Mouse (Mus musculus): ENCODE data around the gene Pcgf3. TPM values are rescaled to one million over a fixed set of nuclear protein-coding genes. Genes with fewer than 3 reads are reported as not detected.

Gene Pcgf3
- polyA plus RNA-seq, 1 experiment: 48.4 TPM

- TF ChIP-seq CTCF (IDR thresholded peaks at IDR 0.05; ENCODE audit: borderline replicate concordance, extremely low read depth, insufficient read depth, insufficient read length) (no peak), POLR2A (IDR thresholded peaks at IDR 0.05; ENCODE audit: borderline replicate concordance, extremely low read depth, insufficient read depth, insufficient read length, poor library complexity, severe bottlenecking) (no peak)
- no peak for DNase-seq (ENCODE audit: low read depth)
Measured at GRCm38 (mm10) chr5:108521016-108521415, 60.0 kb downstream of the Pcgf3 start.

GRCm38 (mm10) chr5:108521896-108522295 is 60.9 kb downstream of the Pcgf3 start:
- no peak for TF ChIP-seq POLR2A (IDR thresholded peaks at IDR 0.05; ENCODE audit: borderline replicate concordance, extremely low read depth, insufficient read depth, insufficient read length, poor library complexity, severe bottlenecking)
- TF ChIP-seq CTCF (IDR thresholded peaks at IDR 0.05; ENCODE audit: borderline replicate concordance, extremely low read depth, insufficient read depth, insufficient read length): no peak

GRCm38 (mm10) chr5:108522597-108522996 is 61.6 kb downstream of the Pcgf3 start:
- TF ChIP-seq CTCF (IDR thresholded peaks at IDR 0.05; ENCODE audit: borderline replicate concordance, extremely low read depth, insufficient read depth, insufficient read length) (no peak), POLR2A (IDR thresholded peaks at IDR 0.05; ENCODE audit: borderline replicate concordance, extremely low read depth, insufficient read depth, insufficient read length, poor library complexity, severe bottlenecking) (no peak)
- DNase-seq (ENCODE audit: low read depth): no peak

More at GRCm38 (mm10) chr5:108521896-108522295, 60.9 kb downstream of the Pcgf3 start:
- no peak for DNase-seq (ENCODE audit: low read depth)

GRCm38 (mm10) chr5:108534188-108534587 is 73.2 kb downstream of the Pcgf3 start:
- DNase-seq (ENCODE audit: low read depth): no peak
- TF ChIP-seq POLR2A (IDR thresholded peaks at IDR 0.05; ENCODE audit: borderline replicate concordance, extremely low read depth, insufficient read depth, insufficient read length, poor library complexity, severe bottlenecking) (no peak), CTCF (IDR thresholded peaks at IDR 0.05; ENCODE audit: borderline replicate concordance, extremely low read depth, insufficient read depth, insufficient read length) (no peak)

- TF ChIP-seq POLR2A (IDR thresholded peaks at IDR 0.05; ENCODE audit: borderline replicate concordance, extremely low read depth, insufficient read depth, insufficient read length, poor library complexity, severe bottlenecking) (no peak), CTCF (IDR thresholded peaks at IDR 0.05; ENCODE audit: borderline replicate concordance, extremely low read depth, insufficient read depth, insufficient read length) (no peak)
- DNase-seq (ENCODE audit: low read depth): no peak
Measured at GRCm38 (mm10) chr5:108543516-108544291, 82.7 kb downstream of the Pcgf3 start.

- no peak for TF ChIP-seq CTCF (IDR thresholded peaks at IDR 0.05; ENCODE audit: borderline replicate concordance, extremely low read depth, insufficient read depth, insufficient read length)
- DNase-seq (ENCODE audit: low read depth): no peak
Measured at GRCm38 (mm10) chr5:108547636-108548035, 86.6 kb downstream of the Pcgf3 start.

GRCm38 (mm10) chr5:108549137-108549488 is 88.1 kb downstream of the Pcgf3 start:
- DNase-seq (ENCODE audit: low read depth): no peak
- TF ChIP-seq POLR2A (IDR thresholded peaks at IDR 0.05; ENCODE audit: borderline replicate concordance, extremely low read depth, insufficient read depth, insufficient read length, poor library complexity, severe bottlenecking): no peak
- TF ChIP-seq CTCF (IDR thresholded peaks at IDR 0.05; ENCODE audit: borderline replicate concordance, extremely low read depth, insufficient read depth, insufficient read length): no peak

GRCm38 (mm10) chr5:108549489-108550206 is 88.6 kb downstream of the Pcgf3 start, which contains the start of gene Cplx1:
Gene Cplx1, minus strand, starts transcription at chr5:108550024.
- DNase-seq (ENCODE audit: low read depth): peak; percentile 79
- TF ChIP-seq CTCF (IDR thresholded peaks at IDR 0.05; ENCODE audit: borderline replicate concordance, extremely low read depth, insufficient read depth, insufficient read length): no peak
- peak; percentile 47; the same call in 1 of the 2 replicates for TF ChIP-seq POLR2A (IDR thresholded peaks at IDR 0.05; ENCODE audit: borderline replicate concordance, extremely low read depth, insufficient read depth, insufficient read length, poor library complexity, severe bottlenecking)

- peak; percentile 37 for DNase-seq (ENCODE audit: low read depth)
- no peak for TF ChIP-seq CTCF (IDR thresholded peaks at IDR 0.05; ENCODE audit: borderline replicate concordance, extremely low read depth, insufficient read depth, insufficient read length)
- TF ChIP-seq POLR2A (IDR thresholded peaks at IDR 0.05; ENCODE audit: borderline replicate concordance, extremely low read depth, insufficient read depth, insufficient read length, poor library complexity, severe bottlenecking): no peak
Measured at GRCm38 (mm10) chr5:108550207-108550594, 89.2 kb downstream of the Pcgf3 start.

GRCm38 (mm10) chr5:108554041-108554440 is 93.0 kb downstream of the Pcgf3 start:
- no peak for DNase-seq (ENCODE audit: low read depth)
- TF ChIP-seq CTCF (IDR thresholded peaks at IDR 0.05; ENCODE audit: borderline replicate concordance, extremely low read depth, insufficient read depth, insufficient read length): no peak
- TF ChIP-seq POLR2A (IDR thresholded peaks at IDR 0.05; ENCODE audit: borderline replicate concordance, extremely low read depth, insufficient read depth, insufficient read length, poor library complexity, severe bottlenecking): no peak

Other genes with a start within 250 kb of the Pcgf3 start
- gene Dr1, start 192.3 kb upstream of the Pcgf3 start, polyA plus RNA-seq (2012; rRNA removed): 35.8 and 38.2 TPM in 2 replicates
- gene Pigg, start 148.6 kb upstream of the Pcgf3 start, polyA plus RNA-seq (2012; rRNA removed): 5.8 and 6.0 TPM in 2 replicates
- gene Gm42517, start 93.3 kb upstream of the Pcgf3 start, polyA plus RNA-seq (2012; rRNA removed): 10.4 and 13.5 TPM in 2 replicates
- not detected in 2 replicates for gene Pde6b, start 72.8 kb upstream of the Pcgf3 start, polyA plus RNA-seq (2012; rRNA removed)
- 119 and 156 TPM in 2 replicates for gene Atp5k, start 26.8 kb upstream of the Pcgf3 start, polyA plus RNA-seq (2012; rRNA removed)
- 0.55 and 0.60 TPM in 2 replicates for gene Mfsd7a, start 12.3 kb upstream of the Pcgf3 start, polyA plus RNA-seq (2012; rRNA removed)
- gene Cplx1, start 88.8 kb downstream of the Pcgf3 start, polyA plus RNA-seq (2012; rRNA removed): 10.8 and 31.1 TPM in 2 replicates
- gene Gak, start 168.5 kb downstream of the Pcgf3 start, polyA plus RNA-seq (2012; rRNA removed): 62.7 and 68.3 TPM in 2 replicates
- 32.6 and 39.4 TPM in 2 replicates for gene Tmem175, start 168.5 kb downstream of the Pcgf3 start, polyA plus RNA-seq (2012; rRNA removed)
- 16.3 and 17.6 TPM in 2 replicates for gene Idua, start 199.1 kb downstream of the Pcgf3 start, polyA plus RNA-seq (2012; rRNA removed)
- 63.9 and 67.7 TPM in 2 replicates for gene Dgkq, start 208.4 kb downstream of the Pcgf3 start, polyA plus RNA-seq (2012; rRNA removed)
- 4.0 and 4.5 TPM in 2 replicates for gene Slc26a1, start 214.3 kb downstream of the Pcgf3 start, polyA plus RNA-seq (2012; rRNA removed)
- gene Fgfrl1, start 231.2 kb downstream of the Pcgf3 start, polyA plus RNA-seq (2012; rRNA removed): 18.1 and 25.8 TPM in 2 replicates

Data from brain, embryonic 14.5 days (tissue).